Mouse (Mus musculus): ENCODE data around the gene Trim17. TPM values are rescaled to one million over a fixed set of nuclear protein-coding genes. Genes with fewer than 3 reads are reported as not detected.
A peak's percentile ranks its signal among the peaks of the same experiment; 100 is the strongest.

Trim17 gene
- polyA plus RNA-seq, 1 experiment from 2014 or later: 0.80 TPM

DNA sequence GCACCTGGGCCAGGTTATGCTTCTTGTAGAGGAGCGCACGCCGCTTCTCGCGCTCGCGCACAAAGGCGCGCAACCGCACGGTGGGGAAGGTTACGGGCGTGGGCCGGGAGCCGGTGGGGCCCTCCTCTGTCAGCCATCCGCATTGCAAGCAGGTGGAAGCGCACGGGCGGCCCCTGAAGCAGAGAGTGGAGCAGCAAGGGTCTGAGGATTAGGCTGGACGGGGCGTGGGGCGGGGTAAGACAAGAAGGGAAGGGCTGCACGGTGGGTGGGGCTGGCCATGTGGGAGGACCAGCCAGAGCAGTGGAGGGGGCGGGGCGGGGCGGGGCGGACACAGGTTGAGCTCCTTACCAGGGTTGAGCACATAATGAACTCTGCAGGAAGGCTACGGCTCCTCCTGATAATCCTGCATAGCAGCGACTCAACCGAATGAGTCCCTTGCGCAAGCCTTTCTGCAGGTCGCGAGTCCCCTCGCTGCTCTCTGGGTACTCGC, 39.9 kb downstream of the Trim17 start:
- no peak overlapping the region; the same call in 1 of the 2 replicates for H3K9ac ChIP-seq (replicated peaks)
- peak overlapping the region; percentile 40 for H3K4me3 ChIP-seq (replicated peaks)
- 0 out of 2 replicates have a peak, but pooled peaks have one; percentile 18 for ATAC-seq (ENCODE audit: insufficient number of reproducible peaks, insufficient read depth, low FRiP score, low TSS enrichment, low read depth)
- H3K36me3 ChIP-seq: peaks cover 19% of the 10 kb centered on the region
- peaks cover 43% of the 10 kb centered on the region for H3K27me3 ChIP-seq
- no peaks in the 10 kb centered on the region for H3K9me3 ChIP-seq
- peak overlapping the region; percentile 66 for H3K4me2 ChIP-seq
- no peak overlapping the region for H3K27ac ChIP-seq
- 1% methylated on average over 34 of the region's 35 CpGs for WGBS
- peaks cover 11% of the 10 kb centered on the region for H3K4me1 ChIP-seq (replicated peaks)

DNA sequence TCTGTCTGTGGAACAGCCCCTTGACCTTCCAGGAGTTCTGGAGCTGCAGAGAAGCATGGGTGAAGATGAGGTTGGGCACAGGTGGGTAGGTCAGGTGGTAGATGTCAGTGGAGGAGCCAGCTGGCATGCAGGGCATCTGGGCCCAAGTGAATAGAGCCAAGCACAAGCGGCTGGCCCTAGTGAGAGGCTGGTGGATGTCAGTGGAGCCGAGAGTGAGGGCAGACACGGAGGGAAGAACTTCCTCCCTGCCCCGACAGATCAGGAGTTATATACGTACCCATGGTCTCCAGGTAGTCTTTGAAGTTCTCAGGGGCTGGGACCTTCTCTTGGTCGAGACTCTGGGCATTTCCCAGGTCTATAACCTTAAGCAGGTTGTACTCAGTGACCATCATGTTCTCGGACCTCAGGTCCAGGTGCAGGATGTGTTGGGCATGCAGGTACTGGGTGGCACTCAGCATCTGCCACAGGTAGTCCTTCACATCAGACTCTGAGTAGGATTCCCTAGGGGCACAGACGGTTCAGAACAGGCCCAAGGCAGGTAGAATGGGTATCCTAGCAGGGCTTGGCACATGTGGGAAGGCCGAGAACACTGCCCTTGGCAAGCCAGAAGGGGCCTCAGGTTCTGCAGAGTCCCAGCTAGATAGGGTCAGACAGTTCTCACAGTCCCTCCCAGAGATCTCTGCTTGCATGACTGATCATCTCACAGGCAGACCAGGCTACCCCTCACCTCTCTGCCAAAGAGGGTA, 40.7 kb downstream of the Trim17 start:
- peaks cover 10% of the 10 kb centered on the region; the same call in 1 of the 2 replicates for H3K36me3 ChIP-seq
- ATAC-seq (ENCODE audit: insufficient number of reproducible peaks, insufficient read depth, low FRiP score, low TSS enrichment, low read depth): no peak
- no peak overlapping the region for H3K27ac ChIP-seq
- peak overlapping the region; percentile 66; the same call in 1 of the 2 replicates for H3K4me2 ChIP-seq
- peaks cover 43% of the 10 kb centered on the region for H3K27me3 ChIP-seq
- H3K9me3 ChIP-seq: no peaks in the 10 kb centered on the region
- 76% methylated on average over 9 of the region's 9 CpGs for WGBS
- H3K4me3 ChIP-seq (replicated peaks): peak overlapping the region; percentile 40
- peaks cover 11% of the 10 kb centered on the region for H3K4me1 ChIP-seq (replicated peaks)
- H3K9ac ChIP-seq (replicated peaks): no peak overlapping the region

DNA sequence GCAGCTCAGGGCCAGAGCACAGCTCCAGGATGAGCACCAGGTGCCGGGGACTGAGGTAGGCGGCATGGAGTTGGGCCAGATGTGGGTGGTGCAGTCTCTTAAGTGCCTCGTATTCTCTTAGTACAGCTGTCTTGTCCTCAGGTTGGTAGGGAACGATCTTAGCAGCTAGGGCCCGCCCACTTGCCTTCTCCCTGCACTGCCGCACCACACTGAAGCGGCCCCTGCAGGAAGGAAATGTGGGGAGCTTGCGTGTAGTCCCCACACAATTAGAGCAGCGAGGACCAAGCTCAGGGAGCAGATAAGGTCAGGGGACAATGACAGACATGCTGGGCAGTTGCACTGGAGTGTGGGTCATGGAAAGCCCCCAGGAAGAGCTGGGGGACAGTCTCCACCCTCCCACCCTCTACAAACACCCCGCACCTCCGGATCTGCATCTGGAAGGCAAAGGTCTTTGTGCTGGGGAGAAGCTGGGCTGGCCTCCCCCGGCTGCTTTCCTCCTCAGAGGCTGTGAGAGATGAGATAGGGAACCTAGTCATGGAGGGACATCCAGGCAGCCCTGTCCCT, 41.4 kb downstream of the Trim17 start:
- WGBS: 52% methylated on average over 12 of the region's 12 CpGs
- H3K4me1 ChIP-seq (replicated peaks): peaks cover 11% of the 10 kb centered on the region
- no peak for ATAC-seq (ENCODE audit: insufficient number of reproducible peaks, insufficient read depth, low FRiP score, low TSS enrichment, low read depth)
- no peak overlapping the region for H3K4me3 ChIP-seq (replicated peaks)
- no peak overlapping the region for H3K9ac ChIP-seq (replicated peaks)
- H3K9me3 ChIP-seq: no peaks in the 10 kb centered on the region
- peaks cover 47% of the 10 kb centered on the region for H3K27me3 ChIP-seq
- no peak overlapping the region for H3K27ac ChIP-seq
- no peak overlapping the region for H3K4me2 ChIP-seq
- peaks cover 4% of the 10 kb centered on the region; the same call in 1 of the 2 replicates for H3K36me3 ChIP-seq

DNA sequence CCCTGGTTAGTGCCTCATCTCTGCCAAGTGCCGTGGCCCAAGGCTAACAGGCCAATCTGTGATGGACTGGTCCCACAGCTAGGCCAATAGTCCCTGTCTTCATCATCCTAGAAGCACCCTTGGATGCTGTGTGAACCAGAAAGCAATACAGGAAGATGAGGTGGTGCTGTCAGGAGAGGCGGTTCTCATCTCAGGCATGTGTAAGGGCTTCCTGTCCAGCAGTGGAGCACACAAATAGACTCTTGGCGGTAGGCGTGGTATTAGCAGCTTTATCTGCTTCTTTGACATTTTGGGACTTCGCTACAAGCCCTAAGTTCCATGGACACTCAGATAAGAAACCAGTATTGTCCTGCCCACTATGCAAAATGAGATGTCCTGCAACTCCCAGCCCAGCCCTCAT, 43.1 kb downstream of the Trim17 start:
- Histone ChIP-seq H3K9ac (replicated peaks) (no peak overlapping the region), H3K4me3 (replicated peaks) (no peak overlapping the region), H3K27me3 (peaks cover 42% of the 10 kb centered on the region), H3K4me2 (no peak overlapping the region), H3K27ac (no peak overlapping the region), H3K4me1 (replicated peaks) (peaks cover 11% of the 10 kb centered on the region), H3K9me3 (no peaks in the 10 kb centered on the region), H3K36me3 (no peaks in the 10 kb centered on the region)
- WGBS: 78% methylated on average over 5 of the region's 5 CpGs
- no peak for ATAC-seq (ENCODE audit: insufficient number of reproducible peaks, insufficient read depth, low FRiP score, low TSS enrichment, low read depth)

DNA sequence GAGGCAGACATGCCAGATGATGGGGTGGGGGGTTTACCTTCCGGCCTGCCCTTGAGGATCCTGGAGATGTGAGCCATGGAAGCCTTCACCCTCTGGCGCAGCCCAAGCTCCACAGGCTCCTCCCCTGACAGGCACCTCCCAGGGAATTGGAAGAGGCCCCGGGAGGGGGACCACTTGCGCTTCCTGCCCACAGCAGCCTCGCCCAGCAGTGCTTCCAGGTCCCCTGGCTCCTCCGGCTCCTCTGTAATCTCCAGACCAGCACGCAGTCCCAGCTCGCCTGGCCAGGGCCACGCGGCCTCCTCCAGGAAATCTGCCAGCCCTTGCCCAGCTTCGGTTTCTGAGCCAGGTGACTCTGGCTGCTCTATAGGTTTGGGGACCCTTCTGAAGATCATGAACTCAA, 44.7 kb downstream of the Trim17 start:
- H3K27me3 ChIP-seq: peaks cover 26% of the 10 kb centered on the region
- 52% methylated on average over 11 of the region's 11 CpGs for WGBS

DNA sequence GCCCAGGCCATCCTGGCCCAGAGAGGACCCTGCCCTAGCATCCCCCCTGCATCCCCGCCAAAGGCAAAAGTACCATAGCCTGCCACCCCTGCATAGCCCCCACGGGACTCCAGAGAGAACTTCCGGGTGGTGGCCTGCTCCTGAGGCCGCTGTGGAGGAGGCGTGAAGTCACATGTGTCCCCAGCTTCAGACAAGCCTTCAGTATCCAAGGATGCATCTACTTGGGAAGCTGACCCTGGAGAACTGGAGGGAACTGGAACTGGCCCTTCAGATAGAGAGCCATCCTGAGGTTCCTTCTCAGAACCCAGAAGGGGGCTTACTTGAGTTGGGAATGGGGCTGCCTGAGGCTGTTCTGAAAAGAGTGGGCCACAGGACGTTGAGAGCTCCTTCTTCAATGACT, 45.3 kb downstream of the Trim17 start:
- WGBS: 74% methylated on average over 6 of the region's 6 CpGs
- no peak overlapping the region for H3K4me3 ChIP-seq (replicated peaks)
- H3K9ac ChIP-seq (replicated peaks): no peak overlapping the region
- H3K4me2 ChIP-seq: no peak overlapping the region
- peaks cover 19% of the 10 kb centered on the region for H3K27me3 ChIP-seq
- H3K9me3 ChIP-seq: no peaks in the 10 kb centered on the region
- no peak for ATAC-seq (ENCODE audit: insufficient number of reproducible peaks, insufficient read depth, low FRiP score, low TSS enrichment, low read depth)
- H3K27ac ChIP-seq: no peak overlapping the region
- H3K4me1 ChIP-seq (replicated peaks): peaks cover 1% of the 10 kb centered on the region; the same call in 1 of the 2 replicates
- H3K36me3 ChIP-seq: no peaks in the 10 kb centered on the region

More for the DNA sequence above, 44.7 kb downstream of the Trim17 start:
- ATAC-seq (ENCODE audit: insufficient number of reproducible peaks, insufficient read depth, low FRiP score, low TSS enrichment, low read depth): no peak
- no peaks in the 10 kb centered on the region for H3K9me3 ChIP-seq
- no peak overlapping the region for H3K9ac ChIP-seq (replicated peaks)
- no peak overlapping the region for H3K4me2 ChIP-seq
- no peaks in the 10 kb centered on the region for H3K36me3 ChIP-seq
- H3K27ac ChIP-seq: no peak overlapping the region
- no peak overlapping the region for H3K4me3 ChIP-seq (replicated peaks)
- H3K4me1 ChIP-seq (replicated peaks): peaks cover 8% of the 10 kb centered on the region

DNA sequence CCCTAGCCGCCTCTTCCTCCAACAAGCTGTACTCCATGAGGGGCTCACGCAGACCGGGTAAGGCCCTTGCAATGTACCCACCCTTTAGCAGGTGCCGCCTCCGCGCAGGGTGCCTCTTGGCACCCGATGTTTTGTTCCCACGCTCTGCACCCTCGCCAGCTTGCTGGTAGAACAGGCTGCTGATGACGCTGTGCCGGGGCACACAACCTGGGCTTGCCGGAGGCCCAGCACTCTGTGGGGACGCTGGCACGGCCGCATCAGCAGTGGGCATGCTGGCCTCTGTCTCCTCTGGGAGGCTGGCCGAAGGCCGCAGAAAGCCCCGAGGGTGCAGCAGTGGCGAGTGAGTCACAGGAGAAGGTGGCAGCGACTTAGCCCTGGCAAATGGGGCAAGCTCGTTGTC, 46.1 kb downstream of the Trim17 start:
- WGBS: 92% methylated on average over 21 of the region's 21 CpGs
- no peak for ATAC-seq (ENCODE audit: insufficient number of reproducible peaks, insufficient read depth, low FRiP score, low TSS enrichment, low read depth)

DNA sequence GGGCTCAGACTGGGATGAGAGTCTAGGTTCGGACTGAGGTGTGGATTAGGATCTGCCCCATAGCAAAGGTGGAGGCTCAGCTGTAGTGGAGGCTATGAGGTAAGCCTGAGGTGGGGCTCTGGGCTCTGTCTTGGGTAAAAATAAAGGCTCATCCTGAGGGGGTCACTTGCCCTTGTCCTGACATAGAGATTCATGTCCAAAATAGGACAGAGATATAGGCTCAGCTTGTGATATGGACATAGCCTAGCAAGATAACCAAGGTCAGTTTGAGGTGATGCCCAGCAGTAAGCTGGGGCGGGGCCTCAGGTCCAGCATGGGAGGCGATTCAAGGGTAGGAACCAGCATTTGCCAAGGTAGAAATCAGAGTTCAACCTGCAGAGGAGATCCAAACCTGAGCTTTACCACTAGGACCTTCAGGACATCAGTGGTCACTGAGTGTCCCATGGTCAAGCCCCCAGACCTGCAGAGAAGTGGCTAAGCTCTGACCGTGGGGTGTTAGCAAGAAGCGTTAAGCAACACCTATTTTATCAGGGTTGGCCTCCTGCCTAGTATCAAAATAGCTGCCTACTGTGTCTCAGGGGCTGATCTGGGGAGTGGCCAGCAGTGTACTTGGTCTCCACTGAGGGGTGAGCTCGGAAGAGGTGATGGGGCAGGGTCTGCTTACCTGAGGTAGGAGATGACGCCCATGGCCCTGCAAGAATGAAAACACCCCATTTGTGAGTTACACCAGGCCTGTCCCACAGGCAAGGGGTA, 48.0 kb downstream of the Trim17 start:
- Histone ChIP-seq H3K4me3 (replicated peaks) (no peak overlapping the region), H3K27ac (no peak overlapping the region), H3K9ac (replicated peaks) (no peak overlapping the region), H3K9me3 (no peaks in the 10 kb centered on the region), H3K36me3 (no peaks in the 10 kb centered on the region), H3K4me1 (replicated peaks) (no peaks in the 10 kb centered on the region), H3K27me3 (peaks cover 4% of the 10 kb centered on the region; the same call in 1 of the 2 replicates), H3K4me2 (no peak overlapping the region)
- whole genome bisulfite sequencing: 74% methylated on average over 7 of the region's 7 CpGs
- ATAC-seq (ENCODE audit: insufficient number of reproducible peaks, insufficient read depth, low FRiP score, low TSS enrichment, low read depth): no peak

More for the DNA sequence above, 46.1 kb downstream of the Trim17 start:
- Histone ChIP-seq H3K36me3 (no peaks in the 10 kb centered on the region), H3K4me3 (replicated peaks) (no peak overlapping the region), H3K27ac (no peak overlapping the region), H3K9ac (replicated peaks) (no peak overlapping the region), H3K27me3 (peaks cover 11% of the 10 kb centered on the region), H3K4me2 (no peak overlapping the region), H3K4me1 (replicated peaks) (no peaks in the 10 kb centered on the region), H3K9me3 (no peaks in the 10 kb centered on the region)

DNA sequence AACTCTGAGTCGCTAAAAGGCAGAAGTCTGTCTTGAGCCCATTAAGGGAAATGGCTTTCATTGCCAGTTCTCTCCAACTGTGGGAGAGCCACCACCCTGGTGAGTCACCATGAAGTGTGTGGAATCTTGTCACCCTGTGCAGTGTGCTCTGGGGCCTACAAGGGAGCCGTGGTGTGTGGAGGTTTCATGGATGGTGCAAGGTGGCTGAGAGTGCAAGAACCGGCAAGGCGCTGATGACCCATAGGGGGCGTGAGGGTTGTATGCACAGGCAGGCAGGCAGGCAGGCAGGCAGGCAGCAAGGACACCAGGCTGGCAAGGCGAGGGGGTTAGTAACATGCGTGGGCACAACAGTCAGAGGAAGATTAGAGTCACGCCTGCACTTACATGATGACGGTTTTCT, 60.6 kb downstream of the Trim17 start:
- 40% methylated on average over 9 of the region's 9 CpGs for WGBS
- H3K27me3 ChIP-seq: no peaks in the 10 kb centered on the region
- no peaks in the 10 kb centered on the region for H3K36me3 ChIP-seq
- H3K4me2 ChIP-seq: no peak overlapping the region
- H3K4me1 ChIP-seq (replicated peaks): no peaks in the 10 kb centered on the region
- no peak for ATAC-seq (ENCODE audit: insufficient number of reproducible peaks, insufficient read depth, low FRiP score, low TSS enrichment, low read depth)
- H3K4me3 ChIP-seq (replicated peaks): no peak overlapping the region
- H3K9ac ChIP-seq (replicated peaks): no peak overlapping the region
- H3K9me3 ChIP-seq: no peaks in the 10 kb centered on the region
- H3K27ac ChIP-seq: no peak overlapping the region
